Mouse (Mus musculus) cortical plate, adult 2 months (tissue): ENCODE data around the gene Cep128. TPM values are rescaled to one million over a fixed set of nuclear protein-coding genes. Genes with fewer than 3 reads are reported as not detected.

Source experiments
- H3K27ac ChIP-seq: fragments of 200-500 bp; 2 replicates; pipeline ENCODE4 v1.5.1; 2012; ENCODE audit warnings: low read length, control low read depth, inconsistent platforms; ENCODE audit not compliant: insufficient read depth
- H3K4me1 ChIP-seq: fragments of 200-500 bp; 2 replicates; pipeline ENCODE4 v1.6.1; 2011; ENCODE audit warnings: low read length; ENCODE audit not compliant: control insufficient read depth, insufficient read depth
- H3K4me3 ChIP-seq: fragments of 200-500 bp; 2 replicates; pipeline ENCODE4 v1.5.1; 2011; ENCODE audit warnings: mild to moderate bottlenecking, low read length, control low read depth; ENCODE audit not compliant: insufficient read depth
- CTCF ChIP-seq: fragments of 200-500 bp; IDR thresholded peaks from 2 replicates; pipeline ENCODE4 v1.5.1; 2011; ENCODE audit warnings: mild to moderate bottlenecking, control low read depth, low read length; ENCODE audit not compliant: insufficient read depth; ENCODE audit errors: extremely low read depth
- POLR2A ChIP-seq: fragments of 200-500 bp; IDR thresholded peaks from 2 replicates; pipeline ENCODE4 v1.6.1; 2011; ENCODE audit warnings: mild to moderate bottlenecking, low read length, control low read depth; ENCODE audit not compliant: insufficient read depth; ENCODE audit errors: extremely low read depth
- polyA plus RNA-seq: library from polyadenylated mRNA; depleted of rRNA; stranded (reverse); fragments of >200 nt; gene quantifications from 2 replicates; pipeline ENCODE4 v1.2.3, GENCODE M21; 2012

Gene Cep128
- polyA plus RNA-seq, 1 experiment: 5.9 TPM

- H3K4me3 ChIP-seq: no peak overlapping the region
- no peak overlapping the region for H3K27ac ChIP-seq
- H3K4me1 ChIP-seq: no peaks in the 10 kb centered on the region
- TF ChIP-seq POLR2A (no peak), CTCF (no peak)
Observed at GRCm38 (mm10) chr12:91052301-91052700, 331.9 kb downstream of the Cep128 start.

GRCm38 (mm10) chr12:91050593-91051325 lies 333.4 kb downstream of the Cep128 start:
- no peaks in the 10 kb centered on the region for H3K4me1 ChIP-seq
- no peak overlapping the region for H3K4me3 ChIP-seq
- H3K27ac ChIP-seq: no peak overlapping the region
- no peak for TF ChIP-seq POLR2A
- TF ChIP-seq CTCF: no peak

- Histone ChIP-seq H3K27ac (no peak overlapping the region), H3K4me3 (no peak overlapping the region), H3K4me1 (no peaks in the 10 kb centered on the region)
- no peak for TF ChIP-seq POLR2A
- no peak for TF ChIP-seq CTCF
Observed at GRCm38 (mm10) chr12:91041363-91041762, 342.8 kb downstream of the Cep128 start.

- TF ChIP-seq POLR2A: no peak
- no peak for TF ChIP-seq CTCF
- H3K4me1 ChIP-seq: no peaks in the 10 kb centered on the region
- no peak overlapping the region for H3K27ac ChIP-seq
- H3K4me3 ChIP-seq: no peak overlapping the region
Observed at GRCm38 (mm10) chr12:91040267-91040905, 343.8 kb downstream of the Cep128 start.

GRCm38 (mm10) chr12:91029116-91029515 lies 355.1 kb downstream of the Cep128 start:
- TF ChIP-seq POLR2A (no peak), CTCF (no peak)
- H3K27ac ChIP-seq: no peak overlapping the region
- H3K4me3 ChIP-seq: no peak overlapping the region
- no peaks in the 10 kb centered on the region for H3K4me1 ChIP-seq

GRCm38 (mm10) chr12:91027681-91028080 lies 356.5 kb downstream of the Cep128 start:
- Histone ChIP-seq H3K4me1 (no peaks in the 10 kb centered on the region), H3K4me3 (no peak overlapping the region), H3K27ac (no peak overlapping the region)
- no peak for TF ChIP-seq CTCF

- Histone ChIP-seq H3K27ac (no peak overlapping the region), H3K4me1 (no peaks in the 10 kb centered on the region), H3K4me3 (no peak overlapping the region)
- TF ChIP-seq CTCF (no peak), POLR2A (no peak)
Observed at GRCm38 (mm10) chr12:91027100-91027499, 357.1 kb downstream of the Cep128 start.

- TF ChIP-seq CTCF (no peak), POLR2A (no peak)
- no peaks in the 10 kb centered on the region for H3K4me1 ChIP-seq
Observed at GRCm38 (mm10) chr12:91015075-91015474, 369.1 kb downstream of the Cep128 start.

GRCm38 (mm10) chr12:91013043-91013442 lies 371.2 kb downstream of the Cep128 start:
- Histone ChIP-seq H3K27ac (no peak overlapping the region), H3K4me1 (no peaks in the 10 kb centered on the region), H3K4me3 (no peak overlapping the region)
- TF ChIP-seq CTCF (no peak), POLR2A (no peak)

More at GRCm38 (mm10) chr12:91015075-91015474, 369.1 kb downstream of the Cep128 start:
- H3K4me3 ChIP-seq: no peak overlapping the region
- no peak overlapping the region for H3K27ac ChIP-seq

GRCm38 (mm10) chr12:91012184-91012583 lies 372.0 kb downstream of the Cep128 start:
- Histone ChIP-seq H3K4me1 (no peaks in the 10 kb centered on the region), H3K4me3 (no peak overlapping the region), H3K27ac (no peak overlapping the region)
- TF ChIP-seq CTCF (no peak), POLR2A (no peak)

GRCm38 (mm10) chr12:91008736-91009135 lies 375.5 kb downstream of the Cep128 start:
- TF ChIP-seq POLR2A: no peak
- TF ChIP-seq CTCF: no peak
- no peaks in the 10 kb centered on the region for H3K4me1 ChIP-seq
- no peak overlapping the region for H3K4me3 ChIP-seq

More at GRCm38 (mm10) chr12:91008736-91009135, 375.5 kb downstream of the Cep128 start:
- H3K27ac ChIP-seq: no peak overlapping the region
